Mouse (Mus musculus) adipose tissue, adult 10 weeks (tissue): ENCODE measurements around the gene Ppp1cb. TPM values are rescaled to one million over a fixed set of nuclear protein-coding genes. Genes with fewer than 3 reads are reported as not detected.

Experiments used
- polyA plus RNA-seq: library from polyadenylated mRNA; stranded (reverse); fragments of 350-450 nt; fragmentation: Illumina TruSeq; extraction: RNeasy Lipid Tissue Mini Kit (QIAGEN cat#74804); gene quantifications from one replicate; pipeline ENCODE4 v1.2.3, GENCODE M21; 2014; ENCODE audit warnings: low read depth, low replicate concordance

Gene Ppp1cb
- polyA plus RNA-seq = 86.9 TPM

DNA sequence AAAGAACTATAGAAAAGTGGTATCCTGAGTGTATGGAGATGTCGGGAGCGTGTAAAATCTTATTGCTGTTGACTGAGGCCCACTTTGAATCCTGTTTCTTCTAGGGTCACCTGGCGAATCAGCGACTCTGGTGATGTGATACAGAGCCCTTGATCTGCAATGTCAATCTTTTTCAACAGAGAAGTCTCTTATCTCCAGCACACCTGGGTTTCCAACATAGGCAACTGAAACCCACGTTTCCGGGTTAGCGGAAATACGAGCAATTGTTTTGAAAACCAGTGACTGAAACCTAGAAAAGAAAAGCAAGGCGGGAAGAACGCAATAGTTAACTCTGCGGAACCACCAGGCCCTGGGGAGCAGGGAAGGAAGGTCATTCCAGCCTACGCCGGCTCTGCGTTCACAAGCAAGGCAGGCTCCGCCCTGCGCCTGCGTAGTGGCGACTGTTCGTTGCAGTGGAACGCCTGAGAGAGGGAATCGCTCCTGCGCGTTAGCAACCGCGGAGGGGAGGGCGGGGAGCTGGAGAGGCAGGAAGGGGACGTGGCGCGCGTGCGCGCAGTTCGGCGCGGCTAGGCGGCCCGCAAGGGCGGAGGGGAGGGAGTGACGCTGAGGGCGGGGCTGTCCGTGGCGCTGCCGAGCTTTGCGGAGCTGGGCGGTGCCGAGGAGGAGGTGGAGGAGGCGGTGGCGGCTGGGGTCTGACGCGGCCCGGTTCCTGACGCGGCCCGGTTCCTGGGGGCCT lies at the start of gene Ppp1cb:
Ppp1cb (plus strand) TSS at position 436 of the 736 bp plus-strand sequence.

Other genes with a start within 250 kb of the Ppp1cb start
- 2.8 TPM for gene Plb1, start 226.1 kb upstream of the Ppp1cb start, polyA plus RNA-seq
- gene Yes1, start 152.3 kb downstream of the Ppp1cb start, polyA plus RNA-seq = 15.1 TPM